Mouse (Mus musculus) spleen, embryonic (tissue): ENCODE measurements at regions not wholly inside any gene's neighbourhood (a gene's known extent, or its start where the extent isn't known, plus 50 kb on each side); places are given as distances from the start of the nearest gene placed in this dataset.

ENCODE experiments used
- CTCF ChIA-PET: fragments of 350-600 bp; sonication (Branson Sonifier 250); formaldehyde crosslinking; loops from one replicate; lab custom pipeline; 2022; lab: Charles Lee

GRCm38 (mm10) chr10:16589399-16589798 is 1133.6 kb upstream of the Cited2 start:
- CTCF ChIA-PET, result no interaction called here

- CTCF ChIA-PET, result no interaction called here
Observed at GRCm38 (mm10) chr10:16592870-16593269, 1130.1 kb upstream of the Cited2 start.

- CTCF ChIA-PET, result no interaction called here
Observed at GRCm38 (mm10) chr10:16600041-16600440, 1123.0 kb upstream of the Cited2 start.

GRCm38 (mm10) chr10:16600551-16601224 is 1122.3 kb upstream of the Cited2 start:
- CTCF ChIA-PET, result no interaction called here

- CTCF ChIA-PET, result no interaction called here
Observed at GRCm38 (mm10) chr10:16601225-16601595, 1121.8 kb upstream of the Cited2 start.

GRCm38 (mm10) chr10:16608339-16608738 is 1114.7 kb upstream of the Cited2 start:
- CTCF ChIA-PET, result no interaction called here

GRCm38 (mm10) chr10:16618752-16619151 is 1104.3 kb upstream of the Cited2 start:
- CTCF ChIA-PET, result no interaction called here

- CTCF ChIA-PET, result no interaction called here
Observed at GRCm38 (mm10) chr10:16619584-16619983, 1103.4 kb upstream of the Cited2 start.

GRCm38 (mm10) chr10:16620804-16621559 is 1102.0 kb upstream of the Cited2 start:
- CTCF ChIA-PET, result interaction anchor here (0.7 kb wide), 1 partner anchor 34 kb away, joined by 4 read pairs; no protein-coding TSS in a partner anchor

GRCm38 (mm10) chr10:16622821-16623220 is 1100.2 kb upstream of the Cited2 start:
- CTCF ChIA-PET, result no interaction called here

- CTCF ChIA-PET, result no interaction called here
Observed at GRCm38 (mm10) chr10:16633236-16633635, 1089.8 kb upstream of the Cited2 start.

GRCm38 (mm10) chr10:16635463-16635862 is 1087.6 kb upstream of the Cited2 start:
- CTCF ChIA-PET, result no interaction called here

- CTCF ChIA-PET, result no interaction called here
Observed at GRCm38 (mm10) chr10:16637006-16637405, 1086.0 kb upstream of the Cited2 start.

GRCm38 (mm10) chr10:16638111-16638510 is 1084.9 kb upstream of the Cited2 start:
- CTCF ChIA-PET, result no interaction called here

- CTCF ChIA-PET, result no interaction called here
Observed at GRCm38 (mm10) chr10:16640136-16640535, 1082.9 kb upstream of the Cited2 start.

- CTCF ChIA-PET, result no interaction called here
Observed at GRCm38 (mm10) chr10:16650120-16650519, 1072.9 kb upstream of the Cited2 start.

- CTCF ChIA-PET, result no interaction called here
Observed at GRCm38 (mm10) chr10:16652450-16652849, 1070.6 kb upstream of the Cited2 start.

GRCm38 (mm10) chr10:16664483-16664882 is 1058.5 kb upstream of the Cited2 start:
- CTCF ChIA-PET, result interaction anchor here (0.7 kb wide), 1 partner anchor 1401 kb away, joined by 3 read pairs; no protein-coding TSS in a partner anchor

GRCm38 (mm10) chr10:16670286-16670685 is 1052.7 kb upstream of the Cited2 start:
- CTCF ChIA-PET, result no interaction called here

- CTCF ChIA-PET, result no interaction called here
Observed at GRCm38 (mm10) chr10:16681001-16681400, 1042.0 kb upstream of the Cited2 start.

GRCm38 (mm10) chr10:16685352-16685751 is 1037.7 kb upstream of the Cited2 start:
- CTCF ChIA-PET, result no interaction called here

- CTCF ChIA-PET, result no interaction called here
Observed at GRCm38 (mm10) chr10:16706976-16707375, 1016.0 kb upstream of the Cited2 start.

GRCm38 (mm10) chr10:16713143-16713542 is 1009.9 kb upstream of the Cited2 start:
- CTCF ChIA-PET, result no interaction called here
